Mouse (Mus musculus) hindbrain, embryonic 11.5 days (tissue): ENCODE measurements around the gene Crybg3. TPM values are rescaled to one million over a fixed set of nuclear protein-coding genes. Genes with fewer than 3 reads are reported as not detected.

ENCODE experiments used
- ATAC-seq: fragments of 200-750 bp; cut with Nextera tagmentation; 2 replicates; pipeline ENCODE4 v1.8.0; 2017; ENCODE audit warnings: mild to moderate bottlenecking, moderate TSS enrichment, moderate library complexity; ENCODE audit not compliant: low FRiP score
- DNase-seq: peaks from one replicate; pipeline ENCODE4 v3.0.0-alpha.2; 2015; ENCODE audit warnings: low spot score
- H3K27ac ChIP-seq: fragments of 300-500 bp; sonication (generic); 2 replicates; pipeline ENCODE4 v1.5.1; 2014; ENCODE audit warnings: mild to moderate bottlenecking, low read depth, low read length
- H3K27me3 ChIP-seq: fragments of 300-500 bp; sonication (generic); 2 replicates; pipeline ENCODE4 v1.6.1; 2014; ENCODE audit warnings: mild to moderate bottlenecking, low read length, moderate library complexity, mixed read lengths; ENCODE audit not compliant: control insufficient read depth, insufficient read depth
- H3K36me3 ChIP-seq: fragments of 300-500 bp; sonication (generic); 2 replicates; pipeline ENCODE4 v1.6.1; 2014; ENCODE audit warnings: mild to moderate bottlenecking, low read length, moderate library complexity, mixed read lengths; ENCODE audit not compliant: control insufficient read depth, insufficient read depth
- H3K4me1 ChIP-seq: fragments of 300-500 bp; sonication (generic); replicated peaks from 2 replicates; pipeline ENCODE4 v1.6.1; 2014; ENCODE audit warnings: low read length, mixed read lengths; ENCODE audit not compliant: control insufficient read depth, insufficient read depth
- H3K4me2 ChIP-seq: fragments of 300-500 bp; sonication (generic); replicated peaks from 2 replicates; pipeline ENCODE4 v1.6.1; 2014; ENCODE audit warnings: mild to moderate bottlenecking, low read depth, low read length
- H3K4me3 ChIP-seq: fragments of 300-500 bp; sonication (generic); 2 replicates; pipeline ENCODE4 v1.5.1; 2014; ENCODE audit warnings: low read depth, low read length
- H3K9ac ChIP-seq: fragments of 300-500 bp; sonication (generic); 2 replicates; pipeline ENCODE4 v1.6.1; 2014; ENCODE audit warnings: low read depth, low read length
- H3K9me3 ChIP-seq: fragments of 300-500 bp; sonication (generic); 2 replicates; pipeline ENCODE4 v1.6.1; 2016; ENCODE audit warnings: low read length; ENCODE audit not compliant: control insufficient read depth
- WGBS: fragments of 180-500 bp; shearing (Covaris S2); extraction: QIAGEN DNeasy Blood & Tissue Kit; methylation state at CpG from one replicate; pipeline ENCODE4 v1.1.7; 2014; 5-methylcytosine and 5-hydroxymethylcytosine counted together
- polyA plus RNA-seq: library from polyadenylated mRNA; unstranded; fragments of >200 nt; fragmentation: Nextera tagmentation; extraction: Ambion mirVana; gene quantifications from 2 replicates; pipeline ENCODE4 v1.2.1, GENCODE M21; 2014

The Crybg3 gene
- polyA plus RNA-seq, 1 experiment from 2014 or later, result 10.4 TPM

- WGBS, result 83% methylated on average over 7 of the region's 7 CpGs
- no peaks in the 10 kb centered on the region for H3K4me1 ChIP-seq
Observed at GRCm38 (mm10) chr16:59444880-59445559, 155.8 kb downstream of the Crybg3 start.

More at GRCm38 (mm10) chr16:59444880-59445559, 155.8 kb downstream of the Crybg3 start:
- ATAC-seq (no peak), DNase-seq (no peak)
- Histone ChIP-seq H3K4me2 (no peak overlapping the region), H3K9ac (no peak overlapping the region), H3K9me3 (no peaks in the 10 kb centered on the region), H3K4me3 (no peak overlapping the region), H3K27me3 (no peaks in the 10 kb centered on the region), H3K27ac (no peak overlapping the region), H3K36me3 (no peaks in the 10 kb centered on the region)

Other genes with a start within 250 kb of the Crybg3 start
- gene Olfr209, start 237.0 kb downstream of the Crybg3 start, polyA plus RNA-seq, result not detected in 2 replicates
- gene Gabrr3, start 193.6 kb downstream of the Crybg3 start, polyA plus RNA-seq, result 0.12 TPM in 1 of 2 replicates, not detected in the other
- 24.0 and 26.6 TPM in 2 replicates for gene Riox2, start 129.2 kb downstream of the Crybg3 start, polyA plus RNA-seq
- 60.6 and 61.7 TPM in 2 replicates for gene Arl6, start 38.4 kb upstream of the Crybg3 start, polyA plus RNA-seq